Mouse (Mus musculus) limb, embryonic 11.5 days (tissue): ENCODE measurements around the gene Asic2. TPM values are rescaled to one million over a fixed set of nuclear protein-coding genes. Genes with fewer than 3 reads are reported as not detected.

Experiments used
- ATAC-seq: fragments of 200-750 bp; cut with Nextera tagmentation; 2 replicates; pipeline ENCODE4 v1.8.0; 2017; ENCODE audit warnings: low read depth; ENCODE audit not compliant: insufficient number of reproducible peaks, low FRiP score, low TSS enrichment
- DNase-seq: peaks from one replicate; pipeline ENCODE4 v3.0.0-alpha.2; 2015; ENCODE audit warnings: low spot score
- H3K27ac ChIP-seq: fragments of 300-500 bp; sonication (generic); replicated peaks from 2 replicates; pipeline ENCODE4 v1.5.1; 2014; ENCODE audit warnings: low read depth, mild to moderate bottlenecking, low read length
- H3K27me3 ChIP-seq: fragments of 300-500 bp; sonication (generic); 2 replicates; pipeline ENCODE4 v1.6.1; 2014; ENCODE audit warnings: mild to moderate bottlenecking, low read length, mixed read lengths; ENCODE audit not compliant: control insufficient read depth, insufficient read depth
- H3K36me3 ChIP-seq: fragments of 300-500 bp; sonication (generic); 2 replicates; pipeline ENCODE4 v1.6.1; 2014; ENCODE audit warnings: mild to moderate bottlenecking, low read length, moderate library complexity, mixed read lengths; ENCODE audit not compliant: control insufficient read depth, insufficient read depth
- H3K4me1 ChIP-seq: fragments of 300-500 bp; sonication (generic); 2 replicates; pipeline ENCODE4 v1.6.1; 2014; ENCODE audit warnings: low read length, mixed read lengths; ENCODE audit not compliant: control insufficient read depth, insufficient read depth
- H3K4me2 ChIP-seq: fragments of 300-500 bp; sonication (generic); 2 replicates; pipeline ENCODE4 v1.6.1; 2014; ENCODE audit warnings: low read depth, mild to moderate bottlenecking, moderate library complexity; ENCODE audit not compliant: severe bottlenecking
- H3K4me3 ChIP-seq: fragments of 300-500 bp; sonication (generic); 2 replicates; pipeline ENCODE4 v1.5.1; 2014; ENCODE audit warnings: low read depth, low read length
- H3K9ac ChIP-seq: fragments of 300-500 bp; sonication (generic); 2 replicates; pipeline ENCODE4 v1.6.1; 2014; ENCODE audit warnings: mild to moderate bottlenecking, low read length
- H3K9me3 ChIP-seq: fragments of 300-500 bp; sonication (generic); 2 replicates; pipeline ENCODE4 v1.6.1; 2016; ENCODE audit warnings: low read length; ENCODE audit not compliant: control insufficient read depth
- WGBS: fragments of 180-500 bp; shearing (Covaris S2); extraction: QIAGEN DNeasy Blood & Tissue Kit; methylation state at CpG from one replicate; pipeline ENCODE4 v1.1.7; 2014; 5-methylcytosine and 5-hydroxymethylcytosine counted together
- polyA plus RNA-seq: library from polyadenylated mRNA; unstranded; fragments of >200 nt; fragmentation: Nextera tagmentation; extraction: Ambion mirVana; gene quantifications from 2 replicates; pipeline ENCODE4 v1.2.1, GENCODE M21; 2014

The Asic2 gene
- polyA plus RNA-seq, 1 experiment from 2014 or later: 0.27 TPM

- H3K9ac ChIP-seq: no peak overlapping the region
- WGBS: 86% methylated on average over 6 of the region's 6 CpGs
- H3K4me3 ChIP-seq: no peak overlapping the region
- ATAC-seq (no peak), DNase-seq (no peak)
- no peak overlapping the region for H3K4me2 ChIP-seq
- H3K36me3 ChIP-seq: no peaks in the 10 kb centered on the region
- no peaks in the 10 kb centered on the region for H3K9me3 ChIP-seq
- H3K27ac ChIP-seq: no peak overlapping the region
- H3K27me3 ChIP-seq: no peaks in the 10 kb centered on the region
- H3K4me1 ChIP-seq: no peaks in the 10 kb centered on the region
These were observed 1060.4 kb downstream of the Asic2 start for GRCm38 (mm10) chr11:80907820-80908219.

- ATAC-seq (no peak), DNase-seq (peak; percentile 65)
- H3K27me3 ChIP-seq: no peaks in the 10 kb centered on the region
- WGBS: 31% methylated on average over 4 of the region's 4 CpGs
- no peaks in the 10 kb centered on the region for H3K9me3 ChIP-seq
- H3K4me1 ChIP-seq: no peaks in the 10 kb centered on the region
- H3K36me3 ChIP-seq: no peaks in the 10 kb centered on the region
- no peak overlapping the region for H3K4me2 ChIP-seq
- H3K27ac ChIP-seq: no peak overlapping the region
- H3K9ac ChIP-seq: no peak overlapping the region
- H3K4me3 ChIP-seq: no peak overlapping the region
These were observed 1061.8 kb downstream of the Asic2 start for GRCm38 (mm10) chr11:80906456-80906855.

- ATAC-seq (no peak), DNase-seq (no peak)
- no peaks in the 10 kb centered on the region for H3K9me3 ChIP-seq
- no peaks in the 10 kb centered on the region for H3K27me3 ChIP-seq
- H3K27ac ChIP-seq: no peak overlapping the region
- H3K9ac ChIP-seq: no peak overlapping the region
- H3K4me3 ChIP-seq: no peak overlapping the region
- no peak overlapping the region for H3K4me2 ChIP-seq
- WGBS: 93% methylated on average over 2 of the region's 2 CpGs
- no peaks in the 10 kb centered on the region for H3K4me1 ChIP-seq
- H3K36me3 ChIP-seq: no peaks in the 10 kb centered on the region
These were observed 1063.7 kb downstream of the Asic2 start for GRCm38 (mm10) chr11:80904559-80904958.

GRCm38 (mm10) chr11:80903426-80903825, 1064.8 kb downstream of the Asic2 start:
- WGBS: 92% methylated on average over 10 of the region's 10 CpGs
- H3K9me3 ChIP-seq: no peaks in the 10 kb centered on the region
- H3K27me3 ChIP-seq: no peaks in the 10 kb centered on the region
- DNase-seq (no peak), ATAC-seq (no peak)
- H3K4me1 ChIP-seq: no peaks in the 10 kb centered on the region
- no peaks in the 10 kb centered on the region for H3K36me3 ChIP-seq
- no peak overlapping the region for H3K27ac ChIP-seq
- H3K4me2 ChIP-seq: no peak overlapping the region
- no peak overlapping the region for H3K9ac ChIP-seq
- H3K4me3 ChIP-seq: no peak overlapping the region

- no peak overlapping the region for H3K9ac ChIP-seq
- DNase-seq: no peak
- H3K4me3 ChIP-seq: no peak overlapping the region
- H3K4me2 ChIP-seq: no peak overlapping the region
- no peaks in the 10 kb centered on the region for H3K4me1 ChIP-seq
- no peaks in the 10 kb centered on the region for H3K36me3 ChIP-seq
- ATAC-seq: no peak
- H3K9me3 ChIP-seq: no peaks in the 10 kb centered on the region
- H3K27me3 ChIP-seq: no peaks in the 10 kb centered on the region
- 66% methylated on average over 7 of the region's 7 CpGs for WGBS
- no peak overlapping the region for H3K27ac ChIP-seq
These were observed 1065.6 kb downstream of the Asic2 start for GRCm38 (mm10) chr11:80902664-80903063.

- DNase-seq: no peak
- Histone ChIP-seq H3K4me1 (no peaks in the 10 kb centered on the region), H3K9me3 (no peaks in the 10 kb centered on the region), H3K4me3 (no peak overlapping the region), H3K9ac (no peak overlapping the region), H3K27me3 (no peaks in the 10 kb centered on the region), H3K36me3 (no peaks in the 10 kb centered on the region), H3K4me2 (no peak overlapping the region), H3K27ac (no peak overlapping the region)
- WGBS: 86% methylated on average over 4 of the region's 4 CpGs
- ATAC-seq: no peak
These were observed 1067.7 kb downstream of the Asic2 start for GRCm38 (mm10) chr11:80900555-80900954.

- no peaks in the 10 kb centered on the region for H3K36me3 ChIP-seq
- 92% methylated on average over 3 of the region's 3 CpGs for WGBS
- no peak overlapping the region for H3K4me2 ChIP-seq
- ATAC-seq (no peak), DNase-seq (no peak)
- H3K27me3 ChIP-seq: no peaks in the 10 kb centered on the region
- H3K27ac ChIP-seq: no peak overlapping the region
- H3K9ac ChIP-seq: no peak overlapping the region
- H3K4me3 ChIP-seq: no peak overlapping the region
- no peaks in the 10 kb centered on the region for H3K4me1 ChIP-seq
- no peaks in the 10 kb centered on the region for H3K9me3 ChIP-seq
These were observed 1072.4 kb downstream of the Asic2 start for GRCm38 (mm10) chr11:80895853-80896252.

GRCm38 (mm10) chr11:80889336-80890063, 1078.8 kb downstream of the Asic2 start:
- no peak overlapping the region for H3K4me2 ChIP-seq
- H3K27ac ChIP-seq: no peak overlapping the region
- DNase-seq (no peak), ATAC-seq (no peak)
- H3K9me3 ChIP-seq: no peaks in the 10 kb centered on the region
- no peak overlapping the region for H3K9ac ChIP-seq
- no peaks in the 10 kb centered on the region for H3K4me1 ChIP-seq
- 16% methylated on average over 7 of the region's 7 CpGs for WGBS
- no peak overlapping the region for H3K4me3 ChIP-seq
- no peaks in the 10 kb centered on the region for H3K27me3 ChIP-seq
- no peaks in the 10 kb centered on the region for H3K36me3 ChIP-seq

GRCm38 (mm10) chr11:80887021-80887420, 1081.2 kb downstream of the Asic2 start:
- DNase-seq (no peak), ATAC-seq (no peak)
- Histone ChIP-seq H3K36me3 (no peaks in the 10 kb centered on the region), H3K9ac (no peak overlapping the region), H3K4me3 (no peak overlapping the region), H3K27ac (no peak overlapping the region), H3K4me1 (no peaks in the 10 kb centered on the region), H3K9me3 (no peaks in the 10 kb centered on the region), H3K27me3 (no peaks in the 10 kb centered on the region), H3K4me2 (no peak overlapping the region)
- WGBS: 80% methylated on average over 3 of the region's 3 CpGs
